Mouse (Mus musculus) embryonic facial prominence, embryonic 14.5 days (tissue): Measurements from ENCODE around the gene Pik3ip1. TPM values are rescaled to one million over a fixed set of nuclear protein-coding genes. Genes with fewer than 3 reads are reported as not detected.

ENCODE experiments used
- ATAC-seq: fragments of 200-750 bp; cut with Nextera tagmentation; 2 replicates; pipeline ENCODE4 v1.8.0; 2017; ENCODE audit warnings: low read depth, moderate number of reproducible peaks, moderate TSS enrichment
- DNase-seq: peaks from one replicate; pipeline ENCODE4 v3.0.0-alpha.2; 2015; ENCODE audit warnings: low spot score
- H3K27ac ChIP-seq: fragments of 300-500 bp; sonication (generic); replicated peaks from 2 replicates; pipeline ENCODE4 v1.5.1; 2014; ENCODE audit warnings: low read depth, mild to moderate bottlenecking, low read length, moderate library complexity
- H3K27me3 ChIP-seq: fragments of 300-500 bp; sonication (generic); replicated peaks from 2 replicates; pipeline ENCODE4 v1.6.1; 2014; ENCODE audit warnings: low read length; ENCODE audit not compliant: control insufficient read depth, insufficient read depth
- H3K36me3 ChIP-seq: fragments of 300-500 bp; sonication (generic); 2 replicates; pipeline ENCODE4 v1.6.1; 2014; ENCODE audit warnings: low read length, mixed read lengths; ENCODE audit not compliant: control insufficient read depth, insufficient read depth
- H3K4me1 ChIP-seq: fragments of 300-500 bp; sonication (generic); 2 replicates; pipeline ENCODE4 v1.6.1; 2014; ENCODE audit warnings: antibody characterized with exemption, low read length; ENCODE audit not compliant: control insufficient read depth, insufficient read depth
- H3K4me2 ChIP-seq: fragments of 300-500 bp; sonication (generic); 2 replicates; pipeline ENCODE4 v1.6.1; 2014; ENCODE audit warnings: low read depth, mild to moderate bottlenecking, low read length, moderate library complexity, mixed read lengths
- H3K4me3 ChIP-seq: fragments of 300-500 bp; sonication (generic); 2 replicates; pipeline ENCODE4 v1.5.1; 2014; ENCODE audit warnings: low read depth, mild to moderate bottlenecking, low read length
- H3K9ac ChIP-seq: fragments of 300-500 bp; sonication (generic); 2 replicates; pipeline ENCODE4 v1.6.1; 2014; ENCODE audit warnings: low read depth, mild to moderate bottlenecking, low read length, moderate library complexity, mixed read lengths
- H3K9me3 ChIP-seq: fragments of 300-500 bp; sonication (generic); 2 replicates; pipeline ENCODE4 v1.6.1; 2016; ENCODE audit warnings: low read length; ENCODE audit not compliant: control insufficient read depth
- WGBS: fragments of 180-500 bp; shearing (Covaris S2); extraction: QIAGEN DNeasy Blood & Tissue Kit; methylation state at CpG from one replicate; pipeline ENCODE4 v1.1.7; 2014; 5-methylcytosine and 5-hydroxymethylcytosine counted together
- polyA plus RNA-seq: library from polyadenylated mRNA; unstranded; fragments of >200 nt; fragmentation: Nextera tagmentation; extraction: Ambion mirVana; gene quantifications from 2 replicates; pipeline ENCODE4 v1.2.1, GENCODE M21; 2014

The Pik3ip1 gene
- polyA plus RNA-seq, 1 experiment from 2014 or later, result 16.2 TPM

DNA sequence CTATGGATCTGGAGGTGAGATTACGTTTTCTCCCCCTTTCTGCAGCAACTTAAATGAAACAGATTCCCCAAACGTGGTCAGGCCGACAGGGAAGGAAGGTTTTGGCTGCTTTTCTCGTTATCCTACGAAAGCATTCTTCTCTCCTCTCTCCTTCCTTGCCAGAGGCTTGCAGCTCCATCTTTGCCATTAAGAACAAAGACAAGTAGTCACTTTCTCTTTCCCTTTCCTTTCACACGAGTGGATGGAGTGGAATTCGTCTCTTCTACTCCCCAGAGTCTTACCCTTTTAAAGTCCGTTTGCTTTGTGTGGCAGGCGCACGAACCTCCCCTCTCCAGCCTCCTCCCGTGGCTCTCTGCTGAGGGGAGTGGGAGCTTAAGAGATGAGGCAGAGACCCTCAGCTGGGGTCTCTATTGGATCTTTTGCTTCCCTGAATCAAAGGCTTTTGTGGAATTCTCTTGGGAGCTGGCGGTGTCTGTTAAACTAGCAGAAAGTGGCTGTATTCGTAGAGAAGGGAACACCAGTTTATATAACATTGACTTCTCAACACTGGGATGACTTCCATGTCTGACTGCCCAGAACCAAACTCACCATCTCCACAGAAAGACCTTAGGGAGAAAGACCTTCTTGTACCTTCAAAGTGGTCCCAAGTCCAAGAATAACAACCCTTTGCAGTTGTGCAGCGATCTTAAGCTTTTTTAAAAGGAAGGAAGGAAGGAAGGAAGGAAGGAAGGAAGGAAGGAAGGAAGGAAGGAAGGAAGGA, 970 bp downstream of the Pik3ip1 start:
- ATAC-seq (no peak), DNase-seq (no peak)
- H3K27ac ChIP-seq, result peak overlapping the region; percentile 50
- H3K9me3 ChIP-seq, result no peaks in the 10 kb centered on the region
- H3K27me3 ChIP-seq, result no peaks in the 10 kb centered on the region
- peaks cover 16% of the 10 kb centered on the region for H3K4me1 ChIP-seq
- WGBS, result 3% methylated on average over 14 of the region's 14 CpGs
- peaks cover 10% of the 10 kb centered on the region; the same call in 1 of the 2 replicates for H3K36me3 ChIP-seq
- H3K9ac ChIP-seq, result peak overlapping the region; percentile 65
- peak overlapping the region; percentile 100 for H3K4me2 ChIP-seq
- peak overlapping the region; percentile 54 for H3K4me3 ChIP-seq

DNA sequence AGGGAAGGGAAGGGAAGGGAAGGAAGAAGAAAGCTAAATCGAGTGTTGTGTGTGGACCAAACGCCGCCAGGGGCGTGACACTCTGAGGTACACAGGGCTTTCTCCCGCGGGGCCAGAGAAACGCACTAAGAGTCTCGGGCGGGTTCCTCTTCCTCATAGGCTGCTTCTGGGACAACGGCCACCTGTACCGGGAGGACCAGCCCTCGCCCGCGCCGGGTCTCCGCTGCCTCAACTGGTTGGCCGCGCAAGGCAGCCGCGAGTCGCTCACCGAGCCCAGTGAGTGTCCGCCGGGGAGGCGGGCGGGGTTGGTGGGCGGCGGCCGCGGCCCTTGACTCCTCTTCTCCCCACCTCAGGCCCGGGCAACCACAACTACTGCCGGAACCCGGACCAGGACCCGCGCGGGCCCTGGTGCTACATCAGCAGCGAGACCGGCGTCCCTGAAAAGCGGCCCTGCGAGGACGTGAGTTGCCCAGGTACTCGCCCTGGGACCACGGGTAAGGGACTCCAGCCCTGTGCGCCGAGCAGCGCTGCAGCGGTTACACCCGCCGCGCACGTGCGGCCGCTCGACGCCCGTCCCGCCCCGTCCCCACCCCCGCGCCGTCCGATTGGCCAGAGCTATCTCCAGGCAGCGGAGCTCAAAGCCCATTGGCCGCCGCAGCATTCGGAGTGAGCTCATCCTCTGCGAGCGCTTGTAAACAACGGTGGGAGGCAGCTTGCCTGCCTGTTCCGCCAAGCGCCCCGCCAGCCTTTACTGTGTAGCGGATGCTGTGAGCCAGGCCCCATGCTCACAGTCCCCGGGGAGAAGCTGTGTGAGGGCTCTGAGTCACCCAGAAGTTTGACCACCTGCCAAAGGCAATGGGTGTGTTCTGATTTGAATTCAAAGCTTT, 1.8 kb downstream of the Pik3ip1 start:
- H3K9me3 ChIP-seq, result no peaks in the 10 kb centered on the region
- H3K4me3 ChIP-seq, result peak overlapping the region; percentile 54
- WGBS, result under 1% methylated on average over 24 of the region's 75 CpGs
- H3K4me1 ChIP-seq, result peaks cover 21% of the 10 kb centered on the region
- ATAC-seq (peak; percentile 96), DNase-seq (peak; percentile 97)
- H3K27me3 ChIP-seq, result no peaks in the 10 kb centered on the region
- H3K36me3 ChIP-seq, result peaks cover 10% of the 10 kb centered on the region; the same call in 1 of the 2 replicates
- peak overlapping the region; percentile 50 for H3K27ac ChIP-seq
- H3K4me2 ChIP-seq, result peak overlapping the region; percentile 100
- H3K9ac ChIP-seq, result peak overlapping the region; percentile 65

DNA sequence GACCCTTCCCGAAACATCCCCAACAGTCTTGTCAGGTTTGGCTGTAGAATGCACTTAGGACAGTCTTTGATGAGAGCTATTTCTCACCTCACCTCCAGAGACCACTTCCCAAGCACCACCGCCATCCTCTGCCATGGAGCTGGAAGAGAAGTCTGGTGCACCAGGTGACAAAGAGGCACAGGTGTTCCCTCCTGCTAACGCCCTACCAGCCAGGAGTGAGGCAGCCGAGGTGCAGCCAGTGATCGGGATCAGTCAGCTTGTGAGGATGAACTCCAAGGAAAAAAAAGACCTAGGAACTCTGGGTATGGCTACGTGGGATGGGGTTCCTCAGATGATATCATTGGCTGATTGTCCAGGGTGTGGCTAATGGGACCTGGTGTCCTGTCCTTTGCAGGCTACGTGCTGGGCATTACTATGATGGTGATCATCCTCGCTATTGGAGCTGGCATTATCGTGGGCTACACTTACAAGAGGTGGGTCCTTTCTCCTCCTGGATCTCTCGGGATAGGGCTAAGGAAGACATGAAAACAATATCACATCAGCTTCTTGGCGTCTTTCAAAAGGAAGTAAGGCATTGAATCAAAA, 3.0 kb downstream of the Pik3ip1 start:
- peaks cover 32% of the 10 kb centered on the region for H3K4me1 ChIP-seq
- H3K4me3 ChIP-seq, result no peak overlapping the region
- H3K27me3 ChIP-seq, result no peaks in the 10 kb centered on the region
- DNase-seq, result no peak
- no peak overlapping the region for H3K9ac ChIP-seq
- no peak overlapping the region for H3K27ac ChIP-seq
- no peak for ATAC-seq
- H3K9me3 ChIP-seq, result no peaks in the 10 kb centered on the region
- WGBS, result 88% methylated on average over 11 of the region's 11 CpGs
- peaks cover 10% of the 10 kb centered on the region; the same call in 1 of the 2 replicates for H3K36me3 ChIP-seq
- H3K4me2 ChIP-seq, result no peak overlapping the region

DNA sequence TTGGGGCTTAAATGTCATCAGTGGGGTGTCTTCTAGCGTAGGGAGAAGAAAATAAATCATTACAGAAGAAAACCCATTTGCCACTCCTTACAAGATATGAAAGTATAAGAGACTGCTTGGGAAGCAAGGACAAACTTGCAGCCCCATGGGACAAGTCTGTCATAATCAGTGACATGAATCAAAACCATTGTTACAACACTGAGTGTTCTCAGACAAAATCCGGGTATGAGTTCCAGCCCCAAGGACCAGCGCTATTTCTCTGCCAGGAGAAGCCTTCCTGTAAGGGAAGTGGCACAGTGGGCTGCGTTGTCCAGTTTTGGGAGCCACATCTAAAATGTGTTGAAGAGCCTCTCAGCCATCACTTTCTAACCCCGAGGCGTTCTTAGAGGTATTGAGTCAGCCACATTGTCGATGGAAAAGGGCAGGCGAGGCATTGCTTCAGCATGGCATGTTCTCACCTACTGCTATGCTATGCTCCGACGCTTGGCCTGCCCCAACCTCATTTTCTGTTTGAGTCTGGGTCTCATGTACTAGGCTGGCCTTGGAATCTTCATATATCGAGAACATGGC, 4.0 kb downstream of the Pik3ip1 start:
- no peak overlapping the region for H3K4me2 ChIP-seq
- peaks cover 32% of the 10 kb centered on the region for H3K4me1 ChIP-seq
- no peak overlapping the region for H3K9ac ChIP-seq
- no peaks in the 10 kb centered on the region for H3K27me3 ChIP-seq
- H3K4me3 ChIP-seq, result no peak overlapping the region
- ATAC-seq, result no peak
- WGBS, result 87% methylated on average over 11 of the region's 11 CpGs
- H3K9me3 ChIP-seq, result no peaks in the 10 kb centered on the region
- DNase-seq, result no peak
- peaks cover 10% of the 10 kb centered on the region; the same call in 1 of the 2 replicates for H3K36me3 ChIP-seq
- no peak overlapping the region for H3K27ac ChIP-seq

DNA sequence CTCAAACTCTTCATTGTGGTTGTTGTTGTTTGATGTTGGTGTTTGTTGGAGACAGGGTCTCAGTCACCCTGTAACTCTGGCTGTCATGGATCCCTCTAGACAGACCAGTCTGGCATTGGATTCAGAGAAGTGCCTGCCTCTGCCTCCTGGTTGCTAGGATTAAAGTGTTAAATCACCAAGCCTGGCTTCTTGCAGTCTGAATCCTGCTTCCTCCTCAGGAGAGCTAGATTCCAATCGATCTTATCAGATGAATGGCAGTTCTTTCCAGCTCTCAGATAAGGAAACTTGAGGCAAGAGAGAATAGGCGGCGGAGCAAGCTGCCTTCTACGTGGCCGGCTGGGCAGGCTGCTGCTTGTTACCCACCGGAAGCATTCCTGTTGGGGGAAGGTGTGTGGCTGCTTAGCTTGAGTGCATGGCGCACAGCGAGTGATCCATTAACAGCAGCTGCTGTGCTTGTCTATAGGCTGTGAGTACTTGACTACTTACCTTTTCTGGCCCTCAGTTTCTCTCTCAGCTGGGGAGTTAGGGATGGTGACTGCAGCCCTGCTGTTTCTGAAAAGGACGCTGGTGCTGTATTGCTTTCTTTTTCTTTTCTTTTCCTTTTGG, 4.6 kb downstream of the Pik3ip1 start:
- H3K9ac ChIP-seq, result no peak overlapping the region
- H3K4me1 ChIP-seq, result peaks cover 32% of the 10 kb centered on the region
- DNase-seq (peak; percentile 65), ATAC-seq (no peak)
- H3K9me3 ChIP-seq, result no peaks in the 10 kb centered on the region
- H3K4me2 ChIP-seq, result no peak overlapping the region
- no peak overlapping the region for H3K4me3 ChIP-seq
- H3K36me3 ChIP-seq, result peaks cover 10% of the 10 kb centered on the region; the same call in 1 of the 2 replicates
- WGBS, result 43% methylated on average over 9 of the region's 9 CpGs
- H3K27ac ChIP-seq, result no peak overlapping the region
- H3K27me3 ChIP-seq, result no peaks in the 10 kb centered on the region

DNA sequence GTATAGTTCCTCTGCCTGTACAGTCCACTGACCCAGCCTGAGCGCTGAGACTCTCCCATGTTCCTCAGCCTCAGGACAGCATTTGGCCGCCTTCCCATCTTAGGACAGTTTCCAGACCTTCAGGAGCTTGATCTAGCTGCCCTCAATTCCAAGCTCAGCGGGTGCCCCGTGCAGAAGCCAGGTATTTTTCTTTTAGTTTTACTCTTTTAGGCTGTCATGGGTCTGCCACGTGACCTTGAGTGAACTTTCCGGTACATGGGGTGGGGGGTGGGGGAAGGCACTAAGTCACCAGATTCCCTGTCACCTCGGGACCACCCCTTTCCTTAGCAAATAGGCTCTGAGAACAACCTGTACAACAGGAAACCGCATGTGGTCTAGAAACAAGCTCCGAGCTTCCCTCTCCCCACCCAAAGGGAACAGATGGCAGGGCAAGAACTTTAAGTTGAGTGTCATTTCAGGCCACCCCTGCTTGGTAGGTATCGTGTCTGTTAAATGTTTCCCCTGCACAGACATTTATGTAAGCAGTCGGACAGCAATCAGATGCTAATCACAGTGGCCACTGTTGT, 5.5 kb downstream of the Pik3ip1 start:
- Histone ChIP-seq H3K4me1 (peaks cover 27% of the 10 kb centered on the region), H3K4me3 (no peak overlapping the region), H3K9ac (no peak overlapping the region), H3K27me3 (no peaks in the 10 kb centered on the region), H3K9me3 (no peaks in the 10 kb centered on the region), H3K27ac (no peak overlapping the region), H3K4me2 (no peak overlapping the region), H3K36me3 (peaks cover 10% of the 10 kb centered on the region; the same call in 1 of the 2 replicates)
- no peak for ATAC-seq
- DNase-seq, result peak; percentile 44
- WGBS, result 35% methylated on average over 11 of the region's 11 CpGs

DNA sequence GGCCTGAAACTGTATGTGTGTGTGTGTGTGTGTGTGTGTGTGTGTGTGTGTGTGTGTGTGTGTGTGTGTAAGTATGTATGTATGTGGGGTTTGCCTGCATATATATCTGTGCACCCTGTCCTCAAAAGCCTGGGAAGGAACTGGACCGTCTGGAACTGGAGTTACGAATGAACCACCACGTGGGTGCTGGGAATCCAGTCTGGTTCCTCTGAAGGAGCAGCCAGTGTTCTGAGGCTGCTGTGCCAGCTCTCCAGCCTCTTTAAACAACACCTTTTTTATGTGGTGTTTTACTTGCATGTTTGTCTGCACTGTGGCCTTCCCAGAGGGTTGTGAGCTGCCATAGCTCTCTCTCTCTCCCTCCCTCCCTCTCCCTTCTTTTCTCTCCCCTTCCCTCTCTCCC, 6.4 kb downstream of the Pik3ip1 start:
- ATAC-seq (no peak), DNase-seq (no peak)
- Histone ChIP-seq H3K9me3 (no peaks in the 10 kb centered on the region), H3K4me2 (no peak overlapping the region), H3K4me1 (peaks cover 24% of the 10 kb centered on the region), H3K4me3 (no peak overlapping the region), H3K36me3 (peaks cover 17% of the 10 kb centered on the region; the same call in 1 of the 2 replicates), H3K27ac (no peak overlapping the region), H3K27me3 (no peaks in the 10 kb centered on the region), H3K9ac (no peak overlapping the region)
- WGBS, result 54% methylated on average over 3 of the region's 3 CpGs
